In genomic region chr2:166106631-166107030, GRCm38 (mm10) we compare ENCODE assay signal across 14 mouse cellular contexts. TPM values are rescaled to one million over a fixed set of nuclear protein-coding genes. Genes with fewer than 3 reads are reported as not detected.
DNase-seq lines count a peak whose midpoint lies in the region; ATAC-seq and TF ChIP-seq lines count a peak whose summit lies in the region.
"Had no signal": no experiment of that assay in that cellular context is flagged by ENCODE, and none has a peak within 500 bp of the region (broad histone marks: within the 10 kb centered on the region; RNA-seq: fewer than 3 reads in every experiment).

No protein-coding gene starts in this region.

- no peak overlapping the region for H3K4me3 ChIP-seq in forebrain, embryonic 12.5 days (replicated peaks)
- H3K4me3 ChIP-seq in forebrain, embryonic 13.5 days, result no peak overlapping the region
- no peak overlapping the region for H3K4me3 ChIP-seq in hindbrain, embryonic 14.5 days (replicated peaks; ENCODE audit: low read length)
- H3K4me3 ChIP-seq in hindbrain, embryonic 10.5 days, result no peak overlapping the region
- H3K4me3 ChIP-seq in neural tube, embryonic 13.5 days, result no peak overlapping the region
- no peak overlapping the region for H3K4me3 ChIP-seq in midbrain, postnatal 0 days (ENCODE audit: low read depth, low read length)
- H3K4me3 ChIP-seq: neural tube, embryonic 12.5 days had no signal

- peaks cover 6% of the 10 kb centered on the region; the same call in 1 of the 2 replicates for H3K36me3 ChIP-seq in forebrain, embryonic 12.5 days (replicated peaks)
- H3K36me3 ChIP-seq in forebrain, embryonic 13.5 days (ENCODE audit: poor library complexity, severe bottlenecking), result no peaks in the 10 kb centered on the region
- H3K36me3 ChIP-seq in hindbrain, embryonic 14.5 days (replicated peaks; ENCODE audit: control insufficient read depth, insufficient read depth), result no peaks in the 10 kb centered on the region
- H3K36me3 ChIP-seq in hindbrain, embryonic 10.5 days, result peaks cover 42% of the 10 kb centered on the region
- no peaks in the 10 kb centered on the region for H3K36me3 ChIP-seq in neural tube, embryonic 13.5 days
- H3K36me3 ChIP-seq in midbrain, postnatal 0 days (ENCODE audit: insufficient read depth, low read length), result no peaks in the 10 kb centered on the region

- TF ChIP-seq CTCF in midbrain, postnatal 0 days (IDR thresholded peaks at IDR 0.05), result no peak

- no peaks in the 10 kb centered on the region for H3K27me3 ChIP-seq in forebrain, embryonic 12.5 days
- H3K27me3 ChIP-seq in forebrain, embryonic 13.5 days, result no peaks in the 10 kb centered on the region
- H3K27me3 ChIP-seq in hindbrain, embryonic 14.5 days (ENCODE audit: control insufficient read depth, insufficient read depth, low read length), result no peaks in the 10 kb centered on the region
- 0 out of 2 replicates have a peak, but pooled peaks cover 4% of the 10 kb centered on the region for H3K27me3 ChIP-seq in hindbrain, embryonic 10.5 days (ENCODE audit: insufficient read depth, poor library complexity, severe bottlenecking)
- H3K27me3 ChIP-seq in neural tube, embryonic 13.5 days, result 0 out of 2 replicates have a peak, but pooled peaks cover 3% of the 10 kb centered on the region
- H3K27me3 ChIP-seq in midbrain, postnatal 0 days (ENCODE audit: insufficient read depth, low read length), result no peaks in the 10 kb centered on the region
- H3K27me3 ChIP-seq: neural tube, embryonic 12.5 days had no signal

- no peak for DNase-seq in hindbrain, embryonic 14.5 days (ENCODE audit: low spot score)
- DNase-seq in hindbrain, embryonic 10.5 days (ENCODE audit: low spot score), result no peak
- no peak for DNase-seq in neural tube, embryonic 10.5 days (ENCODE audit: extremely low spot score, low spot score)
- peak; percentile 60 for DNase-seq in midbrain, postnatal 0 days (ENCODE audit: low spot score)
- no peak for DNase-seq in ovary, postnatal 10 days (ENCODE audit: low spot score)
- DNase-seq: cerebellum, postnatal 36 days; gastrocnemius, postnatal 10 days; kidney, adult 18-20 months; lung, adult 18-20 months; thymus, adult 2 months had no signal

- H3K9me3 ChIP-seq in forebrain, embryonic 12.5 days, result no peaks in the 10 kb centered on the region
- H3K9me3 ChIP-seq in forebrain, embryonic 13.5 days (replicated peaks), result no peaks in the 10 kb centered on the region
- no peaks in the 10 kb centered on the region for H3K9me3 ChIP-seq in hindbrain, embryonic 14.5 days (ENCODE audit: control insufficient read depth, low read length)
- no peaks in the 10 kb centered on the region for H3K9me3 ChIP-seq in hindbrain, embryonic 10.5 days
- no peaks in the 10 kb centered on the region for H3K9me3 ChIP-seq in neural tube, embryonic 13.5 days
- no peaks in the 10 kb centered on the region for H3K9me3 ChIP-seq in midbrain, postnatal 0 days (ENCODE audit: low read length)
- H3K9me3 ChIP-seq: neural tube, embryonic 12.5 days had no signal

- H3K4me1 ChIP-seq in forebrain, embryonic 12.5 days, result peaks cover 13% of the 10 kb centered on the region; the same call in 1 of the 2 replicates
- H3K4me1 ChIP-seq in forebrain, embryonic 13.5 days, result peaks cover 18% of the 10 kb centered on the region
- H3K4me1 ChIP-seq in hindbrain, embryonic 14.5 days (replicated peaks; ENCODE audit: control insufficient read depth, insufficient read depth, low read length), result no peaks in the 10 kb centered on the region; the same call in 1 of the 2 replicates
- H3K4me1 ChIP-seq in hindbrain, embryonic 10.5 days (replicated peaks), result peaks cover 50% of the 10 kb centered on the region
- H3K4me1 ChIP-seq in neural tube, embryonic 13.5 days (replicated peaks), result peaks cover 57% of the 10 kb centered on the region
- H3K4me1 ChIP-seq in midbrain, postnatal 0 days (ENCODE audit: insufficient read depth, low read length), result 0 out of 2 replicates have a peak, but pooled peaks cover 3% of the 10 kb centered on the region

- 49% methylated on average over 2 of the region's 2 CpGs for WGBS in forebrain, embryonic 12.5 days
- WGBS in forebrain, embryonic 13.5 days, result 29% methylated on average over 2 of the region's 2 CpGs
- WGBS in hindbrain, embryonic 14.5 days, result 38% methylated on average over 2 of the region's 2 CpGs
- WGBS in hindbrain, embryonic 10.5 days, result 76% methylated on average over 2 of the region's 2 CpGs
- 44% methylated on average over 2 of the region's 2 CpGs for WGBS in neural tube, embryonic 13.5 days
- 46% methylated on average over 2 of the region's 2 CpGs for whole genome bisulfite sequencing in midbrain, postnatal 0 days

- H3K9ac ChIP-seq in forebrain, embryonic 12.5 days, result peak overlapping the region; percentile 4; the same call in 1 of the 2 replicates
- H3K9ac ChIP-seq in forebrain, embryonic 13.5 days, result no peak overlapping the region
- H3K9ac ChIP-seq in hindbrain, embryonic 14.5 days, result no peak overlapping the region
- H3K9ac ChIP-seq in neural tube, embryonic 13.5 days, result no peak overlapping the region
- no peak overlapping the region for H3K9ac ChIP-seq in midbrain, postnatal 0 days (replicated peaks; ENCODE audit: low read length, poor library complexity, severe bottlenecking)
- H3K9ac ChIP-seq: neural tube, embryonic 12.5 days had no signal

- H3K4me2 ChIP-seq in forebrain, embryonic 12.5 days, result no peak overlapping the region
- H3K4me2 ChIP-seq in forebrain, embryonic 13.5 days, result no peak overlapping the region
- no peak overlapping the region for H3K4me2 ChIP-seq in hindbrain, embryonic 14.5 days (replicated peaks)
- H3K4me2 ChIP-seq in neural tube, embryonic 13.5 days, result no peak overlapping the region
- H3K4me2 ChIP-seq in midbrain, postnatal 0 days (ENCODE audit: low read depth, low read length, poor library complexity, severe bottlenecking), result no peak overlapping the region
- H3K4me2 ChIP-seq: neural tube, embryonic 12.5 days had no signal

- ATAC-seq in forebrain, embryonic 12.5 days (ENCODE audit: low FRiP score), result no peak
- no peak for ATAC-seq in forebrain, embryonic 13.5 days
- ATAC-seq in hindbrain, embryonic 14.5 days (ENCODE audit: low FRiP score), result peak; percentile 59; the same call in 1 of the 2 replicates
- ATAC-seq in neural tube, embryonic 13.5 days (ENCODE audit: low read depth), result peak; percentile 19; the same call in 1 of the 2 replicates
- no peak for ATAC-seq in midbrain, postnatal 0 days (ENCODE audit: low FRiP score)

- no peak overlapping the region for H3K27ac ChIP-seq in forebrain, embryonic 12.5 days
- no peak overlapping the region for H3K27ac ChIP-seq in forebrain, embryonic 13.5 days
- H3K27ac ChIP-seq in hindbrain, embryonic 14.5 days, result no peak overlapping the region
- no peak overlapping the region for H3K27ac ChIP-seq in hindbrain, embryonic 10.5 days
- H3K27ac ChIP-seq in neural tube, embryonic 13.5 days (replicated peaks), result 0 out of 2 replicates have a peak overlapping the region, but pooled peaks have one; percentile 46
- H3K27ac ChIP-seq in midbrain, postnatal 0 days (ENCODE audit: low read depth, low read length), result peak overlapping the region; percentile 59; the same call in 1 of the 2 replicates
- H3K27ac ChIP-seq: neural tube, embryonic 12.5 days had no signal

RNA-seq across cellular contexts. Expression of gene Sulf2, which starts 48.8 kb away (rescaled TPM):
- polyA plus RNA-seq in forebrain, embryonic 12.5 days (2016; fragmentation: Nextera tagmentation; extraction: Ambion mirVana), result 67.1 and 77.9 TPM in 2 replicates
- polyA plus RNA-seq in forebrain, embryonic 13.5 days (2015; fragmentation: Nextera tagmentation; extraction: Ambion mirVana), result 25.3 and 28.9 TPM in 2 replicates
- polyA plus RNA-seq in hindbrain, embryonic 14.5 days (2014; fragmentation: Nextera tagmentation; extraction: Ambion mirVana), result 125 TPM in 2 replicates
- polyA plus RNA-seq in hindbrain, embryonic 10.5 days (2016; fragmentation: Nextera tagmentation; extraction: Ambion mirVana), result 83.8 and 87.8 TPM in 2 replicates
- 116 and 122 TPM in 2 replicates for polyA plus RNA-seq in neural tube, embryonic 13.5 days (2015; fragmentation: Nextera tagmentation; extraction: Ambion mirVana)
- 127 and 131 TPM in 2 replicates for total RNA-seq in midbrain, postnatal 0 days (2014; rRNA removed)
- polyA plus RNA-seq in midbrain, postnatal 0 days (2015; fragmentation: Nextera tagmentation; extraction: Ambion mirVana), result 95.8 and 99.6 TPM in 2 replicates

Comparison
In these comparisons a context has a peak if more than half of its experiments do, and no peak if none do; other contexts are left out.
1. ATAC-seq: peak in hindbrain, embryonic 14.5 days (single experiment) and neural tube, embryonic 13.5 days (single experiment); none in forebrain, embryonic 12.5 days (single experiment), forebrain, embryonic 13.5 days (single experiment) and midbrain, postnatal 0 days (single experiment).
2. H3K27ac ChIP-seq: peak in neural tube, embryonic 13.5 days (single experiment) and midbrain, postnatal 0 days (single experiment); none in forebrain, embryonic 12.5 days (single experiment), forebrain, embryonic 13.5 days (single experiment), hindbrain, embryonic 14.5 days (single experiment) and hindbrain, embryonic 10.5 days (single experiment).